Mouse (Mus musculus) lung, postnatal 36 days (tissue): ENCODE results near the gene Stard10.

Source experiments
- DNase-seq: peaks from one replicate; pipeline ENCODE4 v3.0.0; 2022; ENCODE audit warnings: mixed read lengths

The Stard10 gene

GRCm38 (mm10) chr7:101317014-101317413 is at the start of gene Stard10:
Gene Stard10, plus strand, starts transcription at chr7:101317086.
- no peak for DNase-seq

GRCm38 (mm10) chr7:101267457-101268259 is 49.2 kb upstream of the Stard10 start:
- DNase-seq: peak; percentile 18

GRCm38 (mm10) chr7:101271602-101272001 is 45.3 kb upstream of the Stard10 start:
- DNase-seq: no peak

GRCm38 (mm10) chr7:101272466-101273160 is 44.3 kb upstream of the Stard10 start:
- no peak for DNase-seq

GRCm38 (mm10) chr7:101282721-101283120 is 34.2 kb upstream of the Stard10 start:
- no peak for DNase-seq

GRCm38 (mm10) chr7:101284504-101284903 is 32.4 kb upstream of the Stard10 start:
- DNase-seq: no peak

- no peak for DNase-seq
Observed at GRCm38 (mm10) chr7:101286891-101287290, 30.0 kb upstream of the Stard10 start.

- DNase-seq: no peak
Observed at GRCm38 (mm10) chr7:101287820-101288219, 29.1 kb upstream of the Stard10 start.

- DNase-seq: peak; percentile 74
Observed at GRCm38 (mm10) chr7:101288436-101288835, 28.4 kb upstream of the Stard10 start.

- DNase-seq: no peak
Observed at GRCm38 (mm10) chr7:101290401-101290800, 26.5 kb upstream of the Stard10 start.

- DNase-seq: no peak
Observed at GRCm38 (mm10) chr7:101291211-101291610, 25.7 kb upstream of the Stard10 start.

- DNase-seq: no peak
Observed at GRCm38 (mm10) chr7:101291641-101292040, 25.2 kb upstream of the Stard10 start.

- no peak for DNase-seq
Observed at GRCm38 (mm10) chr7:101292086-101292485, 24.8 kb upstream of the Stard10 start.

- DNase-seq: no peak
Observed at GRCm38 (mm10) chr7:101292696-101293095, 24.2 kb upstream of the Stard10 start.

GRCm38 (mm10) chr7:101293138-101293537 is 23.7 kb upstream of the Stard10 start:
- DNase-seq: no peak

- peak; percentile 23 for DNase-seq
Observed at GRCm38 (mm10) chr7:101293611-101294010, 23.3 kb upstream of the Stard10 start.

- DNase-seq: no peak
Observed at GRCm38 (mm10) chr7:101295438-101295837, 21.4 kb upstream of the Stard10 start.

- DNase-seq: peak; percentile 86
Observed at GRCm38 (mm10) chr7:101296252-101297022, 20.4 kb upstream of the Stard10 start.

GRCm38 (mm10) chr7:101297023-101297405 is 19.9 kb upstream of the Stard10 start:
- no peak for DNase-seq

GRCm38 (mm10) chr7:101298375-101298774 is 18.5 kb upstream of the Stard10 start:
- DNase-seq: no peak

GRCm38 (mm10) chr7:101301361-101301880 is 15.5 kb upstream of the Stard10 start:
- DNase-seq: peak; percentile 49

GRCm38 (mm10) chr7:101301881-101302456 is 14.9 kb upstream of the Stard10 start, which contains the start of gene Atg16l2:
Gene Atg16l2, minus strand, starts transcription at chr7:101302251.
- peak; percentile 95 for DNase-seq

GRCm38 (mm10) chr7:101302691-101303090 is 14.2 kb upstream of the Stard10 start:
- no peak for DNase-seq
